Mouse (Mus musculus): ENCODE data around the gene Etnk2.

The Etnk2 gene

DNA sequence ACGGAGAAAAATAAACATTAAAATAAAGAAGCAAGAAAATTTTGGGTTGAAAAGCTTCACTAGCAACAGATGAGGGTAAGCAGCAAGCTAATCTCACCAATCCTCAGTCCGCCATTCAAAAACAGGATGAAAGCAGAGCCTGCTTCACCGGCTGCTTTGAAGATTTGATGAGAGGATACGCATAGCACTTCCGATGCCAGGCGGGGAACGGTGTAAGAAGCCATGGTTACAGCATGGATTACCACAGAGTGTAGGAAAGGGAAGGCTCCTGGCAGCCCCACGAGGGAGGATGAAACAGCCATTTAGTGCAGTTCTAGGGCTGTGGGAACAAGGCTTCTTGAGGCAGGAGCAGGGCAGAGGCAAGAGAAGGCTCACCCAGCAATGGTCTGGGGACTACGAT is 11.6 kb upstream of the Etnk2 start:
- DNase-seq (ENCODE audit: low read depth, low spot score) = no peak

DNA sequence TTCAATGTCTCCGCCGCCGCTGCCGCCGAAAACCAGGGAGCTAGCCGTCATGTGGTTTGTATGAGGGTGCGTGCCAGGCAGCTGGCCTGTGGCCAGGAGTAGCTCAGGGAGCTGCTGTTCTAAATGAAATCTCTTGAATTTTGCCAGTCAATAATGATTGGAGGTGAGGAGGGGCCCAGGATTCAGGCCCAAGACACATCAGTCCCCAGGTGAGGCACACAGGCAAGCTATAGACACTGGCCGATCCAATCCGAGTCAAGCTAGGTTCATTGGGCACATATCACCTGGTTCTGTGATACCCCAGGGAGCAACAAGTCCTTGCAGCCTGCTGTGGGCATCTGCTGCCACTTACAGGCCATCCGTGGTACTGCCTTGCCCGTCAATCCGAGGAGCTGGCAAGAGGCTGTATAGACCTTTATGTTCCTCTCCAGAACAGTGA is 10.0 kb upstream of the Etnk2 start:
- DNase-seq (ENCODE audit: low read depth, low spot score) = peak; percentile 45

DNA sequence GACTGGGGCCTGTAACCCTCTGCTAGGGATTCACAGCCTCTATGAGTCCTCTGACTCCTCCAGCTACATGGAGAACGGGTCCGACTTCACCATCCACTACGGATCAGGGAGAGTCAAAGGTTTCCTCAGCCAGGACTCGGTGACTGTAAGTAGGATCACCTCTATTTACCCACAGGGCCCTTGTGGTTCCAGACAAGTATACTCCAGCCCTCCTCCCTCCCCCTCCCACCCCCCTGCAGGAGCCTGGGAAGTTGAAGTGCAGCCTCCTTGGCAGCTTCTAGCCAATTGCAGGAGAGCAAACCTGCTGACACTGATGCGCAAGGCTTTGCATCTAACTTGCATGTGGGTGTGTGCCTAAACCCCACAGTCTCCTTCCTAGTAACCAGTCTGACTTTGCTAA is 7.9 kb upstream of the Etnk2 start:
- DNase-seq (ENCODE audit: low read depth, low spot score) = no peak

DNA sequence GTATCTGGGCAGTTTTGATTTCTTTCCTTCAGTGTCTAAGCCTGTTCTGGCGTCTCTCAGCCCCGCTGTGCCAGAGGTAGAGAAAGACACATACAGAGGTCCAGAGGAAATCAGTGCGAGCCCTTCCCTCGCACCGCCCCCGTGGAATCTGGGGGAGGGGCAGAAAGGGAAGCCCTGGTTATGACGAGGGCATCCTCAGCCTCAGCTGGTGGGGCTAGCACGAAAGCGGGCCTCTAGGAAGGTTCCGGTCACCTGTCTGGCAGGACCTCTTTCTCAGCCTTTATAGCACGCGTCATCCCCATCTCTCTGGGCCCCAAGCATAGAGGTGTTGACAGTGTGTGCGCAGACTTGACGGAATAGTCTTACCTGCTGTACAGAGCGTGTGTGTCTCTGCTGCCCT is 7.5 kb upstream of the Etnk2 start:
- DNase-seq (ENCODE audit: low read depth, low spot score) = no peak

DNA sequence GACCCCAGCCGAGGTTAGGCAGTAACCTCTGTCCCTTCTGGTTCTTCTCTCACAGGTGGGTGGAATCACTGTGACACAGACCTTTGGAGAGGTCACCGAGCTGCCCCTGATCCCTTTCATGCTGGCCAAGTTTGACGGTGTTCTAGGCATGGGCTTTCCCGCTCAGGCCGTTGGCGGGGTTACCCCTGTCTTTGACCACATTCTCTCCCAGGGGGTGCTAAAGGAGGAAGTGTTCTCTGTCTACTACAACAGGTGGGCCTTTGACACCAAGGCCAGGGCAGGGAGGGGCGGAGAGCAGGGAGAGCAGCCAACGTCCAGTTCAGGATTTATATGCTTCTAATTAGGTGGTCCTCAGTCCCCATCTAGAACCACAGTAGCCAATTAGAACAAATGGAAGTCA is 7.0 kb upstream of the Etnk2 start:
- no peak for DNase-seq (ENCODE audit: low read depth, low spot score)

DNA sequence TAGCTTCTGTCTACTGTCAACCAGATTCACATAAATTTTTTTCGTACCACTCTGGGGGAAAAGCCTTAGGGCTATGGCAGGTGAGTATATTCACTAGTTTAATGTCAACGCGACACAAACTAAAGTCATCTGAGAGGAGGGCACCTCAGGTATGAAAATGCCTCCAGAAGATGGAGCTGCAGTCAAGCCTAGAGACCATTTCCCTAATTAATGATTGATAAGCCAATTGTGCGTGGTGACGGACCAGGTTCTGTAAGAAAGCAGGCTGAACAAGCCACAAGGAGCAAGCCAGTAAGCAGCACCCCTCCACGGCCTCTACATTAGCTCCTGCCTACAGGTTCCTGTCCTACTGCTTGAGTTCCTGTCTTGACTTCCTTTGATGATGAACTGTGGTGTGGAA is 2.4 kb upstream of the Etnk2 start:
- DNase-seq (ENCODE audit: low read depth, low spot score) = no peak

DNA sequence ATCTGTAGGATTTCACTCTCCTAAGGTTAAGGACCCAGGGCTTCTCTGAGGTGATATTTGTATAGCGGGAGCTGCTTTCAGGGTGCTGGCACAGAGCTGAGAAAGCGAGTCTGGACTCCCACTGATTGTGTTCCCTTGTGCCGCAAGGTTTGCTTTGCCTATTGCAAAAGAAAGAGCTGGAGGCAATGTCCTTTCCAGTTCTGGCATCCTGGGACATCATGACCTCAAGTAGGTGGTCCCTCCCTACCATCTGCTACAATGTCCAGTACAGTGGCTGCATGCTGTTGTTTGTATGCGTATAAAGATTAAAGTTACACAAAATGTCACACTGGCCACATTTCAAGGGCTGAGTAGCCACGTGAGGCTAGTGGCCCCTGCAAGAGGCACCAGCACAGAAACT is 1.3 kb upstream of the Etnk2 start:
- no peak for DNase-seq (ENCODE audit: low read depth, low spot score)

DNA sequence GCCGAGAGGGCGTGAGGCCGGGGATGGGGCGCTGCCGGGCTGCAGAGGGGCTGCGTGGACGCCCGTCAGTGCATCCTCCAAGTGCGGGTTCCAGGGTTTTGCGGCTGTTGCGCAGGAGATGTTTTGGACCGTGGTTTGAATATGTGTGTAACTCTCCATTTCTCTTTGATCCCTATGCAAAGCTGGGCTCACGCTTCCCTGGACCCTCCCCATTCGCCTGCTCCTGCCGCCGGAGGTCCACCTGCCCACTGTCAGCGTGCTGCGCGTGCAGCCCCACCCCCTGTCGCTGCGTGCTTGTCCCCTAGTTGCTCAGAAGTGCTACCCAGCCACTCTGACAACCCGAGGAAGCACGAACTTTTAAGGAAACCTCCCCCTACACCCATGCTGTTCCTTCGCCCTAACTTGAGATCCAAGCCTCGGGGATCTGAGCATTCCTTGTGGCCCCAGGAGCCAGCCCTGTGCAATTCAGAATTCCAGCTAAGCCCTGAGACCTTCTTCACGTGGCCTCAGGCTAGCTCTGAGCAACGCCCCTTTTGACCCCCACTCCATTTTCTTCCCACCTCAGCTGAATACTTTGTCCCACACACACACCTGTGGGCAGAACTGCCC is 754 bp downstream of the Etnk2 start:
- no peak for DNase-seq (ENCODE audit: low read depth, low spot score)

DNA sequence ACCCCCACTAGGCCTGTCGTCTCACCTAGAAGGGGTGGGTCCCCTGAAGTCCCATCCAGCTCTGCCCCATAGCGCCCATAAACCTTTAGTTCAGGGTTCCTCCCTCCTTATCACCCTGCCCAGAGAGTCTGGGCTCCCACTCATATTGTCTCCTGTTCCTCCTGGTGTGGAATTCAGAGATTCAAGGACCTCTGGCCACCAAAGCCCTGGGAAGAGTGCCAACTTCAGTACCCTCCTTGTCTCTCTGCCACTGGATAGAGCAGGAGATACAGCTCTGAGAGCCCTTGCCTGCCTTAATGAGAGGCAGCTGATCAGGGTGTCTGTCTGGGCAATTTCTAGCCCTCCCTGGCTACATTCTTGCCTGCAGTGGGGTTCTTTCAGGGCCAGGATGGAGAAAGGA is 1.5 kb downstream of the Etnk2 start:
- DNase-seq (ENCODE audit: low read depth, low spot score) = no peak

DNA sequence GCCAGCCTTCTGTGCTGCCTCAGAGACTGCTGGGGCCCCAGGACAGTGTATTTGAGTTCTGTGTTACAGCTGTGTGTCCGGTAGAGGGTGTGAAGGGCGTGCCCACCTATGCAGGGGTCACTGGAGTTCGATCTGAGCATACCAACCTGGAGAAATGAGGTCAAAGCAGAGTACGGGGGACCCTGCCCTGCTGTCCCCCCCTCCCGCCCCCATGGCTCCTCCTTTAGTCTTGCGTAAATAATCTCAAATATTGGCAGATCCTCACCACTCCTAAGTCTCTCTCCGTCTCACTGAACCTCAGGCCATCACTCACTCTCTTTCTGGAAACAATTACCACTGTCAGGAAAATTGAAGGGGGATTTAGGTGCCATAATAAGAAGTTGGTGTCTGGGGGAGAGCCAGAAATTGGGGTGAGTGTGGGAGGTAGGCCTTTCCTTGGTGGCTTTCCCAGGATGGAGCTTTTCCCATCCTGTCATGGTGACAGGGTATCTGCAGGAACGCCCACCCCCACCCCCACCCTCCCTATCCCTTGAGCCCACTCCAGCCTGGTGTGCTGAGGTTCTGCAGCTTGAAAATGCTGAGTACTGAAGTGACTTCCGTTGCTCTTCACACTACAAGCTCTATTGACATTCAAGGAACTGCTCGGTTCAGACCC is 3.7 kb downstream of the Etnk2 start:
- no peak for DNase-seq (ENCODE audit: low read depth, low spot score)

DNA sequence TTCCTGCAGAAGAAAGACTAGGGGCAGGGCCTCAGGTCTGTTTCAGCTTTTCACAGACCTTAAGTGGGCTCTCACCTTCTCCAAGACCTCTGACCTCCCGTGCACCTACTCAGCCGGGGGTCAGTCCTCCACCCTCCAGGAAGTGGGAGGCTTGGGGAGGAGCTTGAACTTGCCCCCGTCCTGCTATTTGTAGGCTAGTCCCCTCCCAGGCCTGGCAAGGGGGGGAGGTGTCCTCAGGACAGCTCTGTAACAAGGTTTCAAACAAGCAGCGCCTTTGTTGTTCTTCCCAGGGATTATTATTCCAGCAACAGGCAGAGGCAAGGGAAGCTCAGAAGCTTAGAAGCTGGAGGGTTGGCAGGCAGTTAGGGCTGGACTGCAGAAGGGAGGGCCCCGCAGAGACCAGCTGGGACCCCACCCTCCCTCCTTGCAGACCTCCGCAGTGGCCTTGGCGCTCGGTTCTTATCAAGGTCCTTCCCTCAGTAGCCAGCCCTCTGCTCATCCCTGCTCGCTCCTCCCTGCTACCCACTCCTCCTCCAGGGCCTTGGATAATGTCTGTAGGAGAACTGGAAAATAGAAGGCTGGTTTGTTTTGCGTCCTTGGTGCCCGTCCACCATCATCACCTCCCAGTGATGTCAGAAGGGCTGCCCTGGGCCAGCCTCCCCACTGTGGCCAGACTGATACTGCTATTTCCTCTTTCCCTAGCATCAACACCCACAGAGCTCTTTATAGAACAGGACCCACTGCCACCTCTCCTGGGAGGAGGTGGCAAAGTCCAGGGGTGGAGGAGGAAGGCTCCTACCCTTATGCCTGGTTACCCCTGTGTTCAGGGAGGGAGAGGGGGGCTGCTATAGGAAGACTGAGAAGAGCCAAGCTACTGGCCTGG is 4.5 kb downstream of the Etnk2 start:
- no peak for DNase-seq (ENCODE audit: low read depth, low spot score)

DNA sequence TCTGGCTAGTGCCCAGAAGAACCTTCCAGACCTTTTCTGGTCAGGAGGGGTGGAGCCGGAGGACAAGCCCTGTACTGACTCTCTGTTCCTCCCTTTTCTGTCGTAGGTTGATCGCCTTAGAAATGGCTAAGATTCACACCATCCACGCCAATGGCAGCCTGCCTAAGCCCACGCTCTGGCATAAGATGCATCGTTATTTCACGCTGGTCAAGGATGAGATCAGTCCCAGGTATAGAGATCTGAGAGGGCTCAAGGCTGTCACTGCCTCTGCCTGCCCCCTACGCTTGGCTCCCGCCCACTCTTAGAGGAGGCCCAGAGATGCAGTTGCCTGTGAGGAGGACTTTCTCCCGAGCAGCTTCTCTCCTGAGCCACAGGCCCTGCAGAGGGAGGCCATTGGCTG is 5.3 kb downstream of the Etnk2 start:
- DNase-seq (ENCODE audit: low read depth, low spot score) = no peak

DNA sequence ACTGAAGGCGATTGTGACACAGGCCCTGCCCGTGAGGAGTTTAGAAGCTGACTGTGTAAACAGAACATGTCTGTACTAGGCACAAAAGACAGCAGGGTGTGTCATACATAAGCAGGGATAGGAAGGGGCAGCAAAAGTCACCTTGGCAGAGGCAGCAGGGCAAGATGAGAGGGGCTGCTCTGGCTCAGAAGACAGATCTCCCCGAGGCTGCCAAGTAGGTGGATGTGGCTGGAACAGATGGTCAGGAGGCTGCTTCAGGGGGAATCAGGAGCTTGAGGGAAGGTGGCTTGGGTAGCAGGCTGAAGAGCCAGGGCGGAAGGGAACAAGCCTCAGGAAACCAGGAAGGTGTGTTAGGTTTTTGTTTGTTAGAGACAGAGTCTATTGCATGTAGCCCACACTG is 7.0 kb downstream of the Etnk2 start:
- no peak for DNase-seq (ENCODE audit: low read depth, low spot score)

DNA sequence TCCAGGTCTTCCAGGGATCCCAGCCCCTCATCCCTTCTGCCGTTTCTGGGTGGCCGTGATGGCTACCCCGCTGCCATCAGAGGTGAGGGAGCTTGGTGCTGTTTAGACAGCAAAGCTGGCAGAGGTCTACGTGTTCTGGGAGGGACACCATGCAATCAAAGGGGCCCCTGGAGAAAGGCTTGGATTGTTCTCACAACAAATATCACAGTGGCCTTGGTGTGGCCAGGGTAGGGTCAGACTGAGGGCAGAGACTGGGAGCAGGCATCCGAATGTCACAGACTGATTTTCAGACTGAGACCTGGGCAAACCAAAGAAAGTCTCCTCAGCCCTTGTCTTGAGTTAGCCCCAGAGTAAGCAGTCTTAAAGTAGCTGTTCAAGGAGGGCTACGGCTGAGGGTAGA is 8.1 kb downstream of the Etnk2 start:
- DNase-seq (ENCODE audit: low read depth, low spot score) = no peak

DNA sequence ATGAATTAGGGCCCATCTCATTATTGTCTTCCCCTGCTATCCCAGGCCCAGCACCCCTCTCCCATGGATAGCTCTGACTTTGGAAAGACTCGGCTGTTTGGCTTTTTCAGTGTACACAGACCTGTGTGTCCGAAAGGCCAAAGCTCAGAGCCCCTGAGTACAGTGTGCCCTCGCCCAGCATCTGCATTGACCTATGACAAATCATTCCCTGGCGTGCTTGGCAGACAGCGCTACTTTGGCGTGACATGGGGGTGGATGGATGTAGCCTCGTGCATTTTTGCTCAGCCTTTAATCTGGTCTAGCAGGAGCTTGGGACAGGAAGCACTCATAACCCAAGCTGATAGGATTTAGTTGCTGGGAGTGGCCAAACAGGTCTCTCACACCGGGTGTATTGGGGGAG is 8.7 kb downstream of the Etnk2 start:
- no peak for DNase-seq (ENCODE audit: low read depth, low spot score)

DNA sequence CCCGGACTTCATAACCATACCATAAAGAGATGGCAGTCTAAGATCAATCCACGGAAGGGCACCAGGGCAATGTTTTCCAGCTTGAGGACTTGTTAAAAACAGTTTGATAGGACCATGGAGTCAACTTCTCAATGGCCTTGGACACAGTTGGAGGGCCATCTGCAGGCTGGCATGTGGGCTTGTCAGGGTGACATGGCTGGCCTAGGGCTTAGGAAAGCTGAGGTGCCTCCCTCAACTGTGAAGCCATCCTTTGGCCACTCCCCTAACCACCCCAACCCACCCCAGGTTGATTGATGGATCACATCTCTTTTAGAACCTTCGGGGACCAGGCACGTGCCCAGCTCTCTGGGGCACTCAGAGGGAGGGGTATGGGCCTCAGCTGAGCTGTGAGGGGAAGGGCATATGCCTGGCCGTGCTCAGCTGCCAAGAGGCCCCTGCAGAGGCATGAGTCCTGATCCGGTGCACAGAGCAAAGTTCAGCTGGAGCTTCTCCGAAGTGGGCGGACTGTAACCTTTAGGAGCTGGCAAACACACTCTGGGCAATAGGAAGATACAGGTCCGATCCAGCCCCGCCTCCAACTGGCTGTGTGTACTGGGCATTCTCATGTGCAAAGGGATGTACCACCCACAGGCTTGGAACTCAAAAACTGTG is 12.4 kb downstream of the Etnk2 start:
- DNase-seq (ENCODE audit: low read depth, low spot score) = no peak

DNA sequence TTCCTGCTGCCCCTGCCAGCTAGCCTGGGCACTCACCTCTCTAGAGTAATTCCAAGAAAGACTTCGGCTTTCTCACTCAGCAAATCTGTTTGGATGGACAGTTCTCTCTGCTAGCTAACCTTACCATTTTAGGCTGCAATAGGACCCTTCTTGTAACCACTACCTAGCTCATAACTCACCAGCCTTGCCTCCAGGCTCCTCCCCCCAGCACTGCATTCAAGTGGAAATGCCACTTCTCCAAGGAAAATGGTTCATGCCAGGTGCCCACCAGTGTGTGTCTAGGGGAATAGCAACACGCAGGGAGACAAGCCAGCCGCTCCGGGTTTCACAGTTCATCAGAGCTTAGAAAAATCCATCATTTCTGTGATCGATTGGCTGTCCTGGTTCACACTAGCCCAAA is 14.2 kb downstream of the Etnk2 start:
- DNase-seq (ENCODE audit: low read depth, low spot score) = no peak

DNA sequence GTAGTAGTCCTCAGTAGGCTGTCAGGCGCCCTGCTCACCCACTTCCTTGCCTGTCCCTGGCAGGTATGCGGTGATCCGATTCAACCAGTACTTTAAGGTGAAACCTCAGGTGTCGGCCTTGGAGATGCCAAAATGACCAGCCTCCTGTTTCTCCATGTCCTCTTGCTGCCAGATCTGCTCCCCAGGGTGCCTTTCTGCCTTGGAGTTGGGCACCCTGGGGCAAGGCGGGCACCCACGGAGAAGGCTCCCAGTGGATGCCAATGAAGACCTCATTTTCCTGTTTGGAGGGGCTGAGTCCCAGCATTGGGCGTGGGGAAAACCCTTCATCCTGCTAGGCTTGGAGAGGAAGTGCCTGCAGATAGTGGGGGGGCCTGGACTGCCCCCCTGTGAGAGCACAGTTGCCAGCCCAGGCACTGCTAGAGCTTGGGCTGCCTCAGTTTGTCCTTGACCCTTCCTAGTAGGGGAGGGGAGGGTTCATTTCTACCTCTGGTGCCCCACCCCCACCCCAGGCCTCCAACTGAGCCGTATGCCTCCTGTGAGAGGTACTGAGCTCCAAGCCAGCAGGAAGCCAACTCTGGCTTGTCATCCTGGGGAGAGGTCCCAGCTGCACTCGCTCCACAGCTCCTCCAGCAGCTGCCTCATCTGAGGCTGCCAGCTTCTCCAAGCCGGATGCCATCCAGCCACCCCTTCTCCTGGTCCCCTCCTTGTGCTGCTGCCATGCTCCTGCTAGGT is 16.0 kb downstream of the Etnk2 start:
- no peak for DNase-seq (ENCODE audit: low read depth, low spot score)

DNA sequence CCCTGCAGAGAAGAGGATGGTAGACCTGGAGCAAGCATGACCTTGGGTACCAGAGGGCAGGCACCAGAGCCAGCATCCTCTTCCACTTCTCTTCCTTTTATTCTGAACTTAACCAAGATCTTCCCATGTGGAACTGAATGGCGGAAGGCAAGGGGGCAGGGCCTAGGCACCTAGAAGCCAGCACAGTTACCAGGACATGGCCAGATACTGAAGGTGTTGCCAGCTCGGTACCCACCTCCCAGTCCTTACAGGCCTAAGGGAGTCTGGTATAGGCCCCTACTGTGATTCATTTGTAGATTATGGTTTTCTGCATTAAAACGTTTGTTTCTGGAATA is 16.6 kb downstream of the Etnk2 start:
- DNase-seq (ENCODE audit: low read depth, low spot score) = no peak

DNA sequence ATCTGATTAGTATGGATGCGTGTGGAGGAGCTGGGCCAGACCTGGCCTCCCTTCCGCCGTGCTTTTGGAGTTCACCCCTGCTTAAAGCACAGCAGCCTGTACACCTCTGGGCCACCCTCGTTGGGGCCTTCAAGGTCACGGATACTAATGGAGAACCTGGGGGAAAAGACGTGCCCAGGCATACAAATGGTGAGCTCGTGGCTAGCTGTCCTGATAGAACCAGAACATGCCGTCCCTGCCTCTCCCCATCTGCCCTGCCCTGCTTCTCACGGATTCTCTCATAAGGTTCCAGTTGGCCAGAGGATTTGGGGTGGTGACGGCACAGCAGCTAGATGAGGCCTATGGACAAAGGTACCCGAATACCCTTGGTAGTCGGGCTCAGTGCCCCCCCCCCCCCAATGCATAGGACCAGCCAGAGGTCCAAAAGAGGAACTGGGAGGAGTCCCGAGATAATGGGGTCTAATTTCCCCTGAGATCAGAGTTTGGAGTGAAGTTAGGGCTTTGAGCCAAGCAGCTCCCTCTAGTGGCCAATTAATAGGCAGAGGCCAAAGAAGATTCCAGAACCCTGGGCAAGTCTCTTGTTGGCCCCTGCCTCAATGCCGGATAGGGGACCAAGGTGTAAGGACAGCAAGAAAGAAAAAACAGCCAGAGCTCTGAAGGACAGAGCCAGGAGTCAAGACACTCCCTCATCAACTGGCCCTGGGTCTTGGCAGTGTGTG is 17.1 kb downstream of the Etnk2 start:
- DNase-seq (ENCODE audit: low read depth, low spot score) = peak; percentile 25

DNA sequence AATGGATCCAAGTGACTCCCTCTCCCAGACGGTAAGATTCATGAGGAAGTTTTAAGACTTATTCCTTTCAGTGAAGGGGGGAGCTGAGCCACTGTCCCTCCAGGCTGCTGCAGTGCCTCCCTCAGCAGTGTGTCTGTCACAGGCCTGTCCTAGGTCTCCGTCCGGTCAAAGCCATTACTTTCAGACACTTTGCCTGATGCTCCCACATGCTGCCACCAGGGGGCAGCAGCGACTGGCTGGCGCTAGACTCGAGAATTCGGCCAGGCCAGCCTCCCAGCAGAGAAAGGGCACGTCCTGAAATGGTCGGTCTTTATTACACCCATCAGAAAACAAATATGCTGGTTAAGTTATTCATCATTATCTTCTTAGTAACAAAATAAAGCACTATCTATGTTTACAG is 18.6 kb downstream of the Etnk2 start:
- DNase-seq (ENCODE audit: low read depth, low spot score) = peak; percentile 81

Measured in skeletal muscle tissue, adult 2 months (tissue).